Mouse (Mus musculus) megakaryocyte, adult 5-6 weeks (primary cell): ENCODE results near the gene Cytip. TPM values are rescaled to one million over a fixed set of nuclear protein-coding genes. Genes with fewer than 3 reads are reported as not detected.

Experiments used
- ATAC-seq: 2 replicates; pipeline ENCODE4 v1.8.0; 2016; ENCODE audit warnings: mild to moderate bottlenecking, inconsistent platforms; ENCODE audit not compliant: poor library complexity, severe bottlenecking
- total RNA-seq, 2 experiments: library from RNA; stranded (forward) in 1 of 2; stranded (reverse) in 1 of 2; fragments of 153-499, 151-499 nt in 1 of 2; fragments of 221-1000, 200-1000 nt in 1 of 2; gene quantifications; 2 replicates each; pipeline versions ENCODE4 v1.2.3 to v1.2.4; 2015 to 2017

The Cytip gene
- total RNA-seq, 2 experiments from 2014 or later: 144 to 285 TPM

DNA sequence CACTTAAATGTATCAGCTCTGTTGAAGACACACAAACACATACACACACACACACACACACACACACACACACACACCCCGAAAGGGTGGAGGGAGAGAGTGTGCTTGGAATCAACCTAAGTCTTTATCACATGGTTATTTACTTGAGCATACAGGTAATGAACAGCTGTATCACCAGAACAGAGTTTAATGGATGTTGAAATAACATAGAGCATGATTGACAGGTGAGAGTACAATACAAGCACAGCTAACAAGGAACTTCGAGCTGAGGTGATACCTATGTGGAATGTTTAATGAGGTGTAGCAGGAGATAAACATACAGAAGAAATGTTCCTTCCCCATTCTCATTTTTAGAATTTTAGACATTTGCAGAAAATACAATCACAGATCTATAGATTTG, 62.7 kb downstream of the Cytip start:
- no peak for ATAC-seq

GRCm38 (mm10) chr2:58129903-58130302, 65.4 kb downstream of the Cytip start:
- peak; percentile 46 for ATAC-seq

DNA sequence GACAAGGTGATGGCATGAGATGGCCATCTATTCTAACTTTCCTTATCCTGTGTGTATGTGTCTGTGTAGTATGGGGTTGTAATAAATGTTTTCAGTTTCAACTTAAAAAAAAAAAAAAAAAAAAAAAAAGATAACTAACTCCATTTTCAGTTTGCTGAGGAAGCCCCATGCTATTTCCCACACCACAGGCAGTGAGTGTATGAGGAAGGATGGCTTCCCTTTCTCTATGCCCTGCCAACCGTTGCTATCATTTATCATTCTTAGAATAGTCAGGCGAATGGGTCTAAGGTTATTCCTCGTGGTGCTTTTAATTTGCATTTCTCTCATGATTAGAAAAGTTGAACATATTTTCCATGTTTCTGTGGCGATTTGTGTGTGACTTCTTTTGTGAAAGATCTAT, 84.2 kb downstream of the Cytip start:
- ATAC-seq: peak; percentile 63

DNA sequence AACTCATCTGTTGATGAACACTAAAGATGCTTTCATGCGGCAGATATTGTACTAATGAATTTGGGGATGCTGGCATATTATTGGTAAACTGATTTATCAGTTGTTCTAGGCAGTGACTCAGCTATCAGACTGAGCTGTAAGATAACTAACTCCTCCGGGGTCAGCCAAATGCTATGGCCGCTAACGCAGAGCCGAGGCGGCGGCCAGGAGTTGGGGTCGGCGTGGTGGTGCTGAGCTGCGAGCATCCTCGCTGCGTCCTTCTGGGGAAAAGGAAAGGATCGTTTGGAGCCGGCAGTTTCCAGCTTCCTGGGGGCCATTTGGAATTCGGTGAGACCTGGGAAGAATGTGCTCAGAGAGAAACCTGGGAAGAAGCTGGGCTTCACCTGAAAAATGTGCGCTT, 87.4 kb downstream of the Cytip start:
- peak; percentile 93 for ATAC-seq

GRCm38 (mm10) chr2:58107046-58107445, 88.3 kb downstream of the Cytip start:
- ATAC-seq: no peak; the same call in 1 of the 2 replicates

DNA sequence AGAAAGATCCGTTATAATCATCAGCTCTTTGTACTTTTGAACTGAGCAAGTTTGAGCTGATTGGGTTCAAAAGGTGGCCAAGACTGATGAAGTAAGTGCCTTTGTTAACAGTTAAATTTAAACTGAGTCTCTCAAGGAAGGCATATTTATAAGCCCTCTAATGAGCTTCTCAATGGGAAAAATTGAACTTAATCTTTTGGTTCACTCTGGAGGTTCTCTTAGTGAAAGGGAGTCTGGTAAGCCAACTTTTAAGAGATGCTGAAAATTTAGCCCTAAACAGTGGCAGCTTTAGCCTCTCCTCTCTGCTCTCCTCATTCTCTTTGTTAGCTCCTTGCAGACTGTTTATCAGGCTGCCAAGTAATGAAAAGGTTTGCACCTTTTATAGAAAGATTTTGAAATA, 100.5 kb downstream of the Cytip start:
- no peak for ATAC-seq

- ATAC-seq: 0 out of 2 replicates have a peak, but pooled peaks have one; percentile 27
These were observed 108.9 kb downstream of the Cytip start for GRCm38 (mm10) chr2:58086420-58086819.

GRCm38 (mm10) chr2:58079849-58080248, 115.5 kb downstream of the Cytip start:
- no peak for ATAC-seq

Other genes with a start within 250 kb of the Cytip start
- not detected in 2 replicates for gene Galnt5, start 197.6 kb downstream of the Cytip start, total RNA-seq (2015)
- not detected in 2 replicates for gene Galnt5, start 197.6 kb downstream of the Cytip start, total RNA-seq (2017)
- gene Ermn, start 142.7 kb downstream of the Cytip start, total RNA-seq (2015): not detected in 2 replicates
- not detected in 2 replicates for gene Ermn, start 142.7 kb downstream of the Cytip start, total RNA-seq (2017)
- 0.02 TPM in 1 of 2 replicates, not detected in the other for gene Acvr1c, start 162.4 kb upstream of the Cytip start, total RNA-seq (2015)
- gene Acvr1c, start 162.4 kb upstream of the Cytip start, total RNA-seq (2017): 0.12 and 0.15 TPM in 2 replicates